Mouse (Mus musculus) heart, postnatal 25 days (tissue): ENCODE results near the gene Trim24. TPM values are rescaled to one million over a fixed set of nuclear protein-coding genes. Genes with fewer than 3 reads are reported as not detected.
"Not testable (repeated sequence)": the region's sequence is repeated elsewhere in the genome, so short reads cannot be mapped to it uniquely, and the experiment has no call there.

Experiments used
- DNase-seq: peaks from one replicate; pipeline ENCODE4 v3.0.0; 2022; ENCODE audit warnings: low spot score
- intact Hi-C: fragments of 180-260 bp; cut with DNase I; formaldehyde crosslinking; loops from one replicate; pipeline ENCODE4 v1.15.1; 2025
- total RNA-seq, 2 experiments: library from RNA; stranded (reverse); gene quantifications; 2 replicates each; pipeline ENCODE4 v1.2.3; 2021

The Trim24 gene
- 10 to 100 TPM; 29.0 to 33.9 TPM for total RNA-seq

- intact Hi-C loops: loop anchor here (5.0 to 10.0 kb wide), 3 partner anchors 72 to 278 kb away; no protein-coding TSS in a partner anchor
- DNase-seq: peak; percentile 90
Measured at GRCm38 (mm10) chr6:37870245-37871136, at the start of gene Trim24. Gene Trim24, plus strand, starts transcription at chr6:37870811.

GRCm38 (mm10) chr6:37821531-37822051 lies 49.0 kb upstream of the Trim24 start:
- intact Hi-C loops: no loop called here
- no peak for DNase-seq

- DNase-seq: no peak
- intact Hi-C loops: no loop called here
Measured at GRCm38 (mm10) chr6:37822390-37822789, 48.2 kb upstream of the Trim24 start.

- DNase-seq: no peak
- intact Hi-C loops: no loop called here
Measured at GRCm38 (mm10) chr6:37823731-37824130, 46.9 kb upstream of the Trim24 start.

GRCm38 (mm10) chr6:37825331-37826115 lies 45.1 kb upstream of the Trim24 start:
- DNase-seq, intact Hi-C loops: not testable (repeated sequence)

- DNase-seq: no peak
- intact Hi-C loops: no loop called here
Measured at GRCm38 (mm10) chr6:37828955-37829354, 41.7 kb upstream of the Trim24 start.

- intact Hi-C loops: no loop called here
Measured at GRCm38 (mm10) chr6:37829631-37830030, 41.0 kb upstream of the Trim24 start.

GRCm38 (mm10) chr6:37833691-37834090 lies 36.9 kb upstream of the Trim24 start:
- no peak for DNase-seq
- intact Hi-C loops: no loop called here

More at GRCm38 (mm10) chr6:37829631-37830030, 41.0 kb upstream of the Trim24 start:
- no peak for DNase-seq

- intact Hi-C loops: not testable (repeated sequence)
Measured at GRCm38 (mm10) chr6:37836951-37837565, 33.6 kb upstream of the Trim24 start.

GRCm38 (mm10) chr6:37842779-37843605 lies 27.6 kb upstream of the Trim24 start:
- intact Hi-C loops: no loop called here
- no peak for DNase-seq

More at GRCm38 (mm10) chr6:37836951-37837565, 33.6 kb upstream of the Trim24 start:
- DNase-seq: not testable (repeated sequence)

GRCm38 (mm10) chr6:37843647-37844273 lies 26.9 kb upstream of the Trim24 start:
- intact Hi-C loops: no loop called here
- no peak for DNase-seq

GRCm38 (mm10) chr6:37844947-37845346 lies 25.7 kb upstream of the Trim24 start:
- intact Hi-C loops, DNase-seq: not testable (repeated sequence)

GRCm38 (mm10) chr6:37847531-37847930 lies 23.1 kb upstream of the Trim24 start:
- intact Hi-C loops, DNase-seq: not testable (repeated sequence)

- no peak for DNase-seq
- intact Hi-C loops: no loop called here
Measured at GRCm38 (mm10) chr6:37851352-37851751, 19.3 kb upstream of the Trim24 start.

- intact Hi-C loops: no loop called here
- DNase-seq: no peak
Measured at GRCm38 (mm10) chr6:37853289-37853688, 17.3 kb upstream of the Trim24 start.

GRCm38 (mm10) chr6:37855384-37855783 lies 15.2 kb upstream of the Trim24 start:
- intact Hi-C loops: no loop called here
- DNase-seq: no peak

- intact Hi-C loops, DNase-seq: not testable (repeated sequence)
Measured at GRCm38 (mm10) chr6:37856300-37856699, 14.3 kb upstream of the Trim24 start.

- intact Hi-C loops: no loop called here
- no peak for DNase-seq
Measured at GRCm38 (mm10) chr6:37857196-37857874, 13.3 kb upstream of the Trim24 start.
